Mouse (Mus musculus): ENCODE data around the gene Plk5. TPM values are rescaled to one million over a fixed set of nuclear protein-coding genes. Genes with fewer than 3 reads are reported as not detected.

Plk5 gene
- total RNA-seq (2021), result 10 to 100 TPM; 23.2 to 23.4 TPM

- peak in 1 of 2 experiments; percentile 29 for DNase-seq
These were observed at the start of gene Plk5 for GRCm38 (mm10) chr10:80356001-80356682. Gene Plk5 (plus strand): TSS chr10:80356459.

GRCm38 (mm10) chr10:80311560-80311959 lies 44.7 kb upstream of the Plk5 start:
- no peak for DNase-seq

- DNase-seq, result no peak
These were observed 43.4 kb upstream of the Plk5 start for GRCm38 (mm10) chr10:80312586-80313504.

- no peak for DNase-seq
These were observed 42.5 kb upstream of the Plk5 start for GRCm38 (mm10) chr10:80313627-80314201.

GRCm38 (mm10) chr10:80314494-80315001 lies 41.7 kb upstream of the Plk5 start:
- DNase-seq, result no peak

GRCm38 (mm10) chr10:80315315-80315714 lies 40.9 kb upstream of the Plk5 start:
- peak in 1 of 2 experiments; percentile 12 for DNase-seq

GRCm38 (mm10) chr10:80316359-80316781 lies 39.9 kb upstream of the Plk5 start:
- peak in 1 of 2 experiments; percentile 21 for DNase-seq

GRCm38 (mm10) chr10:80317011-80317410 lies 39.2 kb upstream of the Plk5 start:
- no peak for DNase-seq

- peak; percentile 89 to 90 for DNase-seq
These were observed 35.9 kb upstream of the Plk5 start, which contains the start of gene 2310011J03Rik for GRCm38 (mm10) chr10:80320340-80320760. Gene 2310011J03Rik (minus strand): TSS chr10:80320537.

- no peak for DNase-seq
These were observed 35.1 kb upstream of the Plk5 start for GRCm38 (mm10) chr10:80321014-80321669.

GRCm38 (mm10) chr10:80321670-80322581 lies 34.3 kb upstream of the Plk5 start:
- DNase-seq, result no peak

- DNase-seq, result no peak
These were observed 33.4 kb upstream of the Plk5 start for GRCm38 (mm10) chr10:80322811-80323211.

GRCm38 (mm10) chr10:80323261-80324119 lies 32.8 kb upstream of the Plk5 start:
- no peak for DNase-seq

- DNase-seq, result no peak
These were observed 31.9 kb upstream of the Plk5 start for GRCm38 (mm10) chr10:80324120-80325037.

- DNase-seq, result no peak
These were observed 31.2 kb upstream of the Plk5 start for GRCm38 (mm10) chr10:80325045-80325444.

- DNase-seq, result peak; percentile 93 to 94
These were observed 26.8 kb upstream of the Plk5 start, which contains the start of the genes Pcsk4 and Reep6 for GRCm38 (mm10) chr10:80329273-80330081. Gene Pcsk4 (minus strand): TSS chr10:80329498. Gene Reep6 (plus strand): TSS chr10:80329953.

GRCm38 (mm10) chr10:80330084-80330483 lies 26.2 kb upstream of the Plk5 start:
- no peak for DNase-seq

- DNase-seq, result no peak
These were observed 25.4 kb upstream of the Plk5 start for GRCm38 (mm10) chr10:80330888-80331287.
